Comparison of ENCODE assay signal across 1 mouse cellular context in the genomic region with DNA sequence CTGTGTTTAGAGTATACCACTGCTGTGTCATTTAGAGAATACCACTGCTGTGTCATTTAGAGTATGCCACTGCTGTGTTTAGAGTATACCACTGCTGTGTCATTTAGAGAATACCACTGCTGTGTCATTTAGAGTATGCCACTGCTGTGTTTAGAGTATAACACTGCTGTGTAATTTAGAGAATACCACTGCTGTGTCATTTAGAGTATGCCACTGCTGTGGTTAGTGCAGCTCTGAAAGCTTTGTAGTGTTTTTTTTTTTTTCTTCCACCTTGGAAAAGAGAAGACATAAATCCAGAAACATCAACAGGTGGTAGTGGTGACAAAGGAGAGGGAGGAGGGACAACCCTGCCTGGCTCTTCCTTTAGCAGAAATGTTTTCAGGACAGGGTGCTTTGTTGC. TPM values are rescaled to one million over a fixed set of nuclear protein-coding genes. Genes with fewer than 3 reads are reported as not detected.
"Had no signal": no experiment of that assay in that cellular context is flagged by ENCODE, and none has a peak within 500 bp of the region (broad histone marks: within the 10 kb centered on the region; RNA-seq: fewer than 3 reads in every experiment).

No protein-coding gene starts in this region.

RNA-seq across cellular contexts. Expression of gene Elovl2, which starts 14.6 kb away (rescaled TPM):
- polyA plus RNA-seq: inflammation-experienced regulatory T-cells, adult 6 months had no signal
